Mouse (Mus musculus) kidney, adult 2 months (tissue): ENCODE measurements around the gene Aldh6a1. TPM values are rescaled to one million over a fixed set of nuclear protein-coding genes. Genes with fewer than 3 reads are reported as not detected.

Experiments used
- DNase-seq: peaks from one replicate; pipeline ENCODE4 v3.0.0; 2021
- H3K27ac ChIP-seq: fragments of 200-500 bp; 2 replicates; pipeline ENCODE4 v1.5.1; 2012; ENCODE audit warnings: low read depth, low read length, control low read depth, inconsistent platforms; ENCODE audit not compliant: insufficient read depth
- H3K27me3 ChIP-seq: fragments of 200-500 bp; replicated peaks from 2 replicates; pipeline ENCODE4 v1.6.1; 2012; ENCODE audit warnings: mild to moderate bottlenecking, moderate library complexity, low read length, inconsistent platforms; ENCODE audit not compliant: control insufficient read depth, insufficient read depth
- H3K36me3 ChIP-seq: fragments of 200-500 bp; 2 replicates; pipeline ENCODE4 v1.6.1; 2012; ENCODE audit warnings: mild to moderate bottlenecking, moderate library complexity, low read length, inconsistent platforms; ENCODE audit not compliant: control insufficient read depth, insufficient read depth
- H3K4me1 ChIP-seq: fragments of 200-500 bp; 2 replicates; pipeline ENCODE4 v1.6.1; 2011; ENCODE audit warnings: low read length; ENCODE audit not compliant: control insufficient read depth, insufficient read depth
- H3K4me3 ChIP-seq: fragments of 200-500 bp; 2 replicates; pipeline ENCODE4 v1.5.1; 2011; ENCODE audit warnings: mild to moderate bottlenecking, low read depth, low read length, control low read depth; ENCODE audit not compliant: insufficient read depth
- CTCF ChIP-seq: fragments of 200-500 bp; conservative IDR thresholded peaks from 2 replicates; pipeline ENCODE4 v1.5.1; 2011; ENCODE audit warnings: low read depth, mild to moderate bottlenecking, control low read depth, low read length, moderate library complexity, mixed read lengths; ENCODE audit not compliant: insufficient read depth, insufficient read length
- POLR2A ChIP-seq: fragments of 200-500 bp; IDR thresholded peaks from one replicate; pipeline ENCODE4 v1.6.1; 2011; ENCODE audit warnings: low read depth, low read length, control low read depth
- WGBS: fragments of 180-500 bp; shearing (Covaris S2); methylation state at CpG from one replicate; pipeline ENCODE4 v1.1.7; 2018; 5-methylcytosine and 5-hydroxymethylcytosine counted together
- polyA plus RNA-seq: library from polyadenylated mRNA; depleted of rRNA; stranded (reverse); fragments of >200 nt; gene quantifications from 2 replicates; pipeline ENCODE4 v1.2.3, GENCODE M21; 2012; rRNA removed

Gene Aldh6a1
- 245 and 297 TPM in 2 replicates for polyA plus RNA-seq

DNA sequence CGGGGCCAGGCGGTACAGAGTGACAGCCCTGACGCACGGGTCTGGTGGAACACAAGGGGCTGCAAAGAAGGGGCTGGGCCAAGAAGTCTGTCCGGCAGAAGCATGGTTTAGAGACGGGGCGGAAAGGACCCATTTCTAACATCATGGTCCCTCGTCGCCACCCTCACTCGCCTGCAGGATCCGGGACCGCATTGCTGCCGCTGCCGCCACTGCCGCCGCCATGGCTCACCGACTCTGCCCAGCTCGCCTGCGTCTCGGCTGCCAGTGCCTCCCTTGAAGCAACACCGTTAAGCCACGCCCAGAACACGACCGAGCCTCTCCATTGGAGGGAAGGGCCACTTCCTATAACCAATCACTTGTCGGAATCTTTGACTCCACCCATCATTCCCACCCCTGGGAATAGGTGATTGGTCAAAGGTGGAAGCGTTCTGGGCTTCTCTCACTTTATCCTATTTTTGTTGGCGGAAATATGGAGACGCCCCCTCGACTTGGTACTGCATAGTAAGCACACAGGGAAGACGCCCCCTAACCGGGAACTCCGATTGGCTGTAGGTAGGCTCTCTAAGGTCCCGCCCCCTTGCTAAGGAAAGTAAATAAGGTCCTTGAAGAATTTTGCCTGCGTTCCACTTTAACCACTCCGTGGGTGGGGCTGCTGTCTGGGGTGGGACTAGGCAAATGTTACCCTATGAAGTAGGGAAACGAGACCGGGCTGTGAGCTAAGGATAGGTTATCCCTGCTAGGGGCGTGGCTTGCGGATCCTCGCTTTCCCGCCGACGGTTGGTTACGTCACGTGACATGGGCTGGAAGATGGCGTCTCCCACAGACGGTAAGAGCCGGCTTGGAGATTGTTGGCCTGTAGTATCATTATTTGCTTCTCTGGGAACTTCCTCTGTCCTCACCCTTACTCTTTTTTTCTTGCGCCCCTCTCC, at the start of gene Aldh6a1, which contains the start of gene Lin52:
TSS of gene Aldh6a1 (minus strand) at position 287 of the 929 bp plus-strand sequence.
TSS of gene Lin52 (plus strand) at position 705 of the 929 bp plus-strand sequence.
- Histone ChIP-seq H3K36me3 (no peaks in the 10 kb centered on the region), H3K27ac (peak within 1 kb of the TSS; percentile 94), H3K4me3 (peak within 1 kb of the TSS; percentile 84), H3K4me1 (peaks cover 5% of the 10 kb centered on the region; the same call in 1 of the 2 replicates), H3K27me3 (no peaks in the 10 kb centered on the region)
- peak; percentile 100 for DNase-seq
- TF ChIP-seq CTCF, result no peak
- peak; percentile 97 for TF ChIP-seq POLR2A
- under 1% methylated on average over 49 of the region's 49 CpGs for WGBS

DNA sequence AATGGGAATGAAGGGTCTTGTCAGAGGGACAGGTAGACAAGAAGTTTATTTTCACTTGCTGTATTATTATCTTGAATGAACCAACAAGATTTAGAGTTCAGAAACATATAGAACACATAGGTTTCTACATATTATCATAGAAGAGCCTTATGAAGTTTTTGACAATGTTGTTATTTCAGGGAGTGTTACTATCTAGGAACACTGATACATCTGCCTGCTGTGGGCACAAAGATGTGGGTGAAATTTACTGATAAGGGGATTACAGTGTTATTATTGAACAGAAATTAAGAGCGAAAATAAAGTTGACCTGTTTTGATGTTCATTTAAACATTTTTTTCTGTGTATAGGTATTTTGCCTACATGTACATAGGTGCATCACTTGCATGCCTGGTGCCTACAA, 46.0 kb upstream of the Aldh6a1 start:
- H3K27ac ChIP-seq, result no peak overlapping the region
- WGBS, result 98% methylated on average over 1 of the region's 1 CpGs
- no peak for DNase-seq
- no peaks in the 10 kb centered on the region for H3K4me1 ChIP-seq
- H3K27me3 ChIP-seq, result no peaks in the 10 kb centered on the region
- H3K4me3 ChIP-seq, result no peak overlapping the region
- H3K36me3 ChIP-seq, result no peaks in the 10 kb centered on the region; the same call in 1 of the 2 replicates
- no peak for TF ChIP-seq CTCF
- TF ChIP-seq POLR2A, result no peak

DNA sequence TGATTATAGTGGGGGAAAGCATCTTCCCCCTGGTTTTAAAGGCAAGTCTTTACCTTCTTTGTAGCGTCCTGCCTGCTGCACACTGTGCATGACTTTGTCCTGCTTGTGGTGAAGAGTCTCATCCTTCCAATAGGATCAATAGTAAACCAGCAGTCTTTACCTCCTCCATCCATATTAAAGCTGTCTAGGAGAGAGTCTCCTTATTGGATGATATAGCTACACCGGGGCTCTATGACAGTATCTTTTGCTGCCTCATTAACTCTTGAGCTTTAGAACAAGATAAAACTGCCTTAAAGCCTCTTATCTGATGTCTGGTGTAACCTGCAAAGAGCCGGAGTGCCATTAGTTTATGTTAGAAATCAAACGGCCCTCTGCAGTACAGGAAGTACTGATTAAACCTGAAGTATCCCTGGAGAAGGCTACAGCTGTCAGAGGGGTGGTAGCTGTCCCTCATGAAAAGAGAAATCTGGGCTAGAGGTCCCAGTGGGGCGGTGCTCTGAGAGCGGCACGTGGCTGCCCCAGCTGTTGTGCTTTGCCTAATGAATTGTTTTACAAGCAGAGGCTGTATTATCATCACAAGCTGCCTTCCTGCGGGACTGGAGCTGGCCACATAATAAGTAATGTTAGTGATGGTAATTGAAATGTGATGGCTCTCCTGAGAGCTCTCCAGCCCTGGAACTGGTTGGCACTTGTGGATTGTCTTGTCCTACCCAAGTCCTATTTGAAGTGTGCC, 36.7 kb upstream of the Aldh6a1 start:
- no peak overlapping the region for H3K4me3 ChIP-seq
- no peaks in the 10 kb centered on the region for H3K4me1 ChIP-seq
- H3K27ac ChIP-seq, result no peak overlapping the region
- H3K27me3 ChIP-seq, result no peaks in the 10 kb centered on the region
- WGBS, result 37% methylated on average over 8 of the region's 8 CpGs
- DNase-seq, result peak; percentile 12
- no peak for TF ChIP-seq POLR2A
- TF ChIP-seq CTCF, result no peak
- no peaks in the 10 kb centered on the region; the same call in none of the 2 replicates for H3K36me3 ChIP-seq

DNA sequence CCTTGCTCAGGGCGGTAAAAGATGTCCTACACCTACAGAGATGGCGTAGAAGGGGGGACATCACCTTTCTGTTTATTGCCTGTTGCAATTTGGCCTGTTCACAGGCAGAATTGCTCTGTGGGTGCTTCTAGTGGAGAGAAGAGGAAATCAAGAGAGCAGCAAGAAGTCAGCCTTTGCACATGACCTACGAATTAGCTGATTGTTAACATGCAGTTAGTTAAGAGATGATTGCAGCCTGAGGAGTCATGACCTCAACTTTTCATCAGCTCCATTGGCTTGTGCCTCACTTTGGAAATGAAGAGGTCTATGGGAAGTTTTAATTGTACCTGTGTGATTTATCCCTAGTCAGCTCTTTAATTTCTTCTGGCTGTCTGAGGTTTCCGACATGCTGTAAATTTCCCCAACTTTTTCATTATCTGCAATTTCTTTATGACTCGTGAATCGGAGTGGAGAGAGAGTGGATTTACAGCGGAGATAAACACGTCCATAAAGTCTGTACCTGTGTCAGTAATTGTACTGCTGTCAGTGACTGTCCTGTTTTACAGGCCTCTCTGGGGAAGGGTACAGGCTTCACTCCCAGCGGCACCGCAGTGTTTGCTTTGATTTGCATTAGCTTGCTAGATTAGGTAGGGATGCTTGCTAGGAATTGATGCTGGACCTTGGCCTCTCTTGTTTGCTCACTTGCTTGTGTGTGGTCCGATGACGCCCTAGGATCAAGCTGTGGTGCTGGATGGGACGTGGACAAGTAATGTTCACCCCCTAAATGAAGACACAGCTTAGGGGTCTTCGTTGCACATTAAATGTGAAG, 32.2 kb upstream of the Aldh6a1 start:
- H3K4me1 ChIP-seq, result no peaks in the 10 kb centered on the region
- H3K36me3 ChIP-seq, result no peaks in the 10 kb centered on the region; the same call in 1 of the 2 replicates
- TF ChIP-seq CTCF (no peak), POLR2A (no peak)
- WGBS, result 71% methylated on average over 14 of the region's 14 CpGs
- H3K4me3 ChIP-seq, result no peak overlapping the region
- no peaks in the 10 kb centered on the region for H3K27me3 ChIP-seq
- DNase-seq, result no peak
- no peak overlapping the region for H3K27ac ChIP-seq

DNA sequence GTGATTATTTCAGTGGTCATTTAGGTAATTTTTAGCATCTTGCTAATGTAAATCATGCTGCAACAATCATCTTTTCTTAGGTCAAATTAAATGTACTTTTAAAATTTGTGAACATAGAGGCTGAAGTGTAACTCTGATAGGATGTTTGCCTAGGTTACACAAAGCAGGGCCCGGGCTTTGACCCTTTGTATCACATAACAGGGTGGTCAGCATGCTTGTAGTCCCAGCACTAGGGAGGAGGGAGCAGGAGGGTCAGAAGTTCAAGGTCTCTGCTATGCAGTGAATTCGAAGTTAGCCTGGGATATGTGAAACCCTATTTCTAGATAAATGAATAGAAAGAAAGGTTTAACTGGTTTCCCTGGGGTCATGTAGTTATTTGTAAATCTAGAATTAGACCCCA, 30.4 kb upstream of the Aldh6a1 start:
- Histone ChIP-seq H3K4me1 (no peaks in the 10 kb centered on the region), H3K36me3 (no peaks in the 10 kb centered on the region; the same call in 1 of the 2 replicates), H3K27ac (no peak overlapping the region), H3K27me3 (no peaks in the 10 kb centered on the region), H3K4me3 (no peak overlapping the region)
- no peak for TF ChIP-seq CTCF
- 42% methylated on average over 2 of the region's 2 CpGs for WGBS
- DNase-seq, result no peak

DNA sequence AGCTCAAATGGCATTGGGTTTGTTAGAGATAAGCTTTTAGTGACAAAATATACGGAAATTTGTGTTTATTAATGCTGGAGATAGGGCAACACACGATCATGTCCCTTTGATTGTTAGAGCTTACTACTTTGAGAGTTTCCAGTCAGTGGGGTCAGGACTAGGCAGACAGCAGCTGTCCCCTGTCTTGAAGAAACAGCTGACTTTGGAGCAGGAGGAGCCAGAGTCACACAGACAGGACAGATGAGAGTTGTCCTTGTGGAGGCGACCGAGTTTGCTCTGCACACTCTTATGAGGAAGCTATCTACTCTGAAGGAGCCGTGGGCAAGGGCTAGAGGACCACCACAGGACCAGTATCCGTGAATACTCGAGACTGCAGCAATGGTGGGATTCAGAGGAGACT, 28.1 kb upstream of the Aldh6a1 start:
- peak; percentile 12 for DNase-seq
- H3K27me3 ChIP-seq, result no peaks in the 10 kb centered on the region
- 80% methylated on average over 7 of the region's 7 CpGs for WGBS
- H3K27ac ChIP-seq, result no peak overlapping the region
- no peaks in the 10 kb centered on the region; the same call in 1 of the 2 replicates for H3K36me3 ChIP-seq
- no peaks in the 10 kb centered on the region for H3K4me1 ChIP-seq
- no peak overlapping the region for H3K4me3 ChIP-seq
- TF ChIP-seq CTCF (no peak), POLR2A (no peak)
